Mouse (Mus musculus): ENCODE data around the gene Alad.

The Alad gene

GRCm38 (mm10) chr4:62519849-62520233 is at the start of gene Alad:
Alad (minus strand) TSS chr4:62519918.
- DNase-seq: peak; percentile 96 to 97

DNA sequence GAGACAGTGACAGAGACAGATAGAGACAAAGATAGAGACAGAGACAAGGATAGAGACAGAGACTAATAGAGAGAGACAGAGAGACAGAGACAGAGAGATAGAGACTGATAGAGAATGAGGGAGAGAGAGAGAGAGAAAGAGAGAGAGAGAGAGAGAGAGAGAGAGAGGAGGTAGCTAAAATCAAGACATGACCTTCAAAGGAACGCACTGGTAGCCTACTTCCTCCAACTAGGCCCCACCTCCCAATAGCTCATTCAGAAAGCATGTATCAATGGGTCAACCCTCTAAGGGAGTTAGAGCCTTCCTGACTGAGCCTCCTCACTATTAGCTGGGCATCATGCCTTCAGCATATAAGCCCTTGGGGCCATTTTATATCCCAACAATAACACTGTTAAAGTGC is 48.6 kb upstream of the Alad start:
- no peak for DNase-seq

- no peak for DNase-seq
Observed at GRCm38 (mm10) chr4:62567696-62568095, 48.0 kb upstream of the Alad start.

DNA sequence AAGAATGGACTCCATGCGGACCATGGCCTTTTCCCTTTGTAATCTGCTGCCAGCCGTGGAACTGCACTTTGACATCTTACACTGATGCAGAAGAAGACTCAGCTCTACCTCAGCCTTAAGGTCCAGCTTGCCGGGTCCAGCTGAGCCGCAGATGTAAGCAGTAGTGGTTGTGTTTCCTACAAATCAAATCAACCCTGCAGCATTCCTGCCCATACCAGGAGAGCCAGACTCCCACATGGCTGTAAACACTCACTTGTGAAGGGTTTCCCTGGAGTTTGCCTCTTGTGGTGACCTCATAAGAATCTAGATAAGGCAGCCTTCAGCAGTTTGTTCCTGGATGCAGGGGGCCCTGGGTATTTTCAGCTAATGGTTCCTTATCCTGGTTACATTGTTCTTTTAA is 46.8 kb upstream of the Alad start:
- no peak for DNase-seq

DNA sequence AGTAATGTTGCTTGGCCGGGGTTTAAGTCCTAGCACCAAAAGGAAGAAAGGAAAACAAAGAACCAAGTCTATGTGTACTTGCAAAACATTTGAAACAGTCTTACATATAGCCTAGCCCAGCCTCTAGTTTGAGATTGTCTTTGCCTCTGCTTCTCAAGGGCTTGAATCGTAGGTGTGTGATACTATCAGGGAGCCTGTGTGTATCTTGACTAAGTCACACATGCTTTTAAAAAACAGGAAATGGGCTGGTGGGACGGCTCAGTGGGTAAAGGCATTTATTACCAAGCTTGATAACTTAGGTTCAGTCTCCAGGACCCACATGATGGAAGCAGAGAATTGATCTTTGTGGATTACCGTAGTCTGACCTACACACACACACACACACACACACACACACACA is 42.3 kb upstream of the Alad start:
- no peak for DNase-seq

GRCm38 (mm10) chr4:62561630-62562001 is 41.9 kb upstream of the Alad start:
- no peak for DNase-seq

DNA sequence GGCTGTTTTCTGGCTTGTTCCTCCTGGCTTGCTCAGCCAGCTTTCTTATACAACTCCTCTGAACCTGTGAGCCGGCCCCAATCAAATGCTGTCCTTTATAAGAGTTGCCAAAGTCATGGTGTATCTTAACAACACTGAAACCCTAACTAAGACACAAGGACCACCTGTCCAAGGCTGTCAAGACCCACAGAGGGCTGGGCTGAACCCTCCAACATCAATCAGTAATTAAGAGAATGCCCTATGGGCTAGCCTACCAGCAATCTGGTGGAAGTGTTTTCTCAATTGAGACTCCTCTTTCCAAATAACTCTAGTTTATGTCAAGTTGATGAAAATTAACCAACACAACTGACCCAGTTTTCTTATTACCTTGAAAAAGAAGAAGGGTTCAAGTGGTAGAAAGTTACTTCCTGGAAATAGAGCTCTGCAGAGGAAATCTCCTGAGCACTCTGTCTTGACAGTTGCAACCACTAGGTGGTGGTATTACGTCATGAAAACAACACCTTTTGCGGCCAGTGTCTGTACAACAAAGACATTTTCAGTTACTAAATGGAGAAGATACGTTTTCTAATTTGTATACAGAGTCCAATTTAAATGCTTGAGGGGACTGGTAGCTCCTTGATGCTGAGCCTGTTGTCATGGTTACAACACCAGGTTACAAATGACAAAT is 41.4 kb upstream of the Alad start:
- peak; percentile 79 to 85 for DNase-seq

GRCm38 (mm10) chr4:62559797-62560329 is 40.1 kb upstream of the Alad start, which contains the start of gene Rgs3:
Rgs3 (plus strand) TSS chr4:62559847.
- no peak for DNase-seq

- no peak for DNase-seq
Observed at GRCm38 (mm10) chr4:62557436-62557835, 37.7 kb upstream of the Alad start.

- DNase-seq: no peak
Observed at GRCm38 (mm10) chr4:62551966-62552365, 32.2 kb upstream of the Alad start.

DNA sequence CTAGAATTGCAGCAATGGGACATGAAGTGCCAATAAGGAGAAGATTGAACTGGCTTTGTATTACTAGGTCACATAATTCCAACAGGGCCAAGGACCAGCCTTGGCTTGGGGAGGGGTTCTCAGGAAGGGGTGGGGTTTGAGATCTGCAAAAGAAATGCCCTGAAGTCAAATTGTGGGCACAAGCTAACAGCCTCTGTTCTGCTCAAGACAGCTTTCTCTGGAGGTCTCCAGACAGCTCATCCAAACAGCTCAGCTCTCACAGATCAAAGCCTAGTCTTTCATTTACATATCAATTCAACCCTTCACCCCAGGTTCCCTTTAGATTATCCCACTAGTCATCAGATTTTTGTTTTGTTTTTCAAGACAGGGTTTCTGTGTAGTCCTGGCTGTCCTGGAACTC is 25.1 kb upstream of the Alad start:
- no peak for DNase-seq

DNA sequence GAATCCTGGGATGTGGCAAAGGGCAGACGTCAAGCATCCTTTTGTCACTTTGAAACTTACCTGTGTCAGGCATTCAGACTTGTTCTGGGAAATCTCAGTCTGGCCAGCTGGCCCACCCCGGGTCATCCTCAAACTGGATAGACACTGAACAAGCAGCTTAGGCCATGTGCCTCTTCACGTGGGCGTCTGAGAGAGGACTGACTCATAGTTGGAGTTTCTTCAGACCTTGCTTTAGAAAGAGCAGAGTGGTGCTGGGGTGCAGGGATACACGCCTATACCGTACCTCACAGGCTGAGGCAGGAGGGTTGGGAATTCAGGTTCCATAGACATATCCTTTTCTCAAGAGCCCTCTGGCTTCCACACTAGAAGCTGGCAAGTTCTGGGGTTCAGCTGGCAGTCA is 24.1 kb upstream of the Alad start:
- no peak for DNase-seq

GRCm38 (mm10) chr4:62541802-62542201 is 22.1 kb upstream of the Alad start:
- no peak for DNase-seq

DNA sequence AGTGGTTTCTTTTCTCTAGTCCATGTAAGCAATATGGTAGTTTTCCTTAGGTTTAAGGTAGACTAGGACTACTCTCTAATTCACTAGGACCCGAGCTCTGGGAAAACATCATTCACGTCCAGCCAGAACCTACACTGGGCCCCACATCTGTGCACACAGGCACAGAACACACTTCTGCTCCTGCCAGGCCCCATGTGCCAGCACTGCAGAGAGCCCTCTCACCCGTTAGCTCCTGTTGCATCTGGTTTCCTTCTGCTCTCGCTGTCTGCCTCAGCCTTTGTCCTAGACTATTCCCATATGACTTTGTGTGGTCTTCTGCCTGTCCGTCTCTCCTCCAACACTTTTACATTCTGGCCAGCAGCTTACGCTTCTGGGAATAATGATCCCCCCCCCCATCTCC is 14.0 kb upstream of the Alad start:
- no peak for DNase-seq

- no peak for DNase-seq
Observed at GRCm38 (mm10) chr4:62527655-62528054, 7.9 kb upstream of the Alad start.

DNA sequence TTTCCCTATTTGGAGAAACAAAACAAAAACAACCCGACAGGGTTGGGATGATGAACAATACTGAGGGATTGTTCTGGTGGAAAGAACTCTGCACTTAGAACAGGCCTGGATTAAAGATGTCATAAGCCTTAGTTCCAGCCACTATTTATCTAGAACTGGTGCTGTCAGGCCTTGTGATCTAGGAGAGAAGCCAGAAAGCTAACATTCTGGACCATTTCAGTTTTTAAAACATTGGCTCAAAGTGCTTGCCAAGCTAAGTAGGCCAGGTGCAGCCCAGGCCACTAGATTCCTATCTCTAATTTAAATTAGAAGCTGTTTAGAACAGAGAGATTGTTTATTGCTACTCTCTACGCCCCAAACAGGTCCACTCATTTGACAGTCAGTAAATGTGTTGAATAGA is 6.5 kb upstream of the Alad start:
- DNase-seq: no peak

GRCm38 (mm10) chr4:62525489-62525811 is 5.7 kb upstream of the Alad start:
- DNase-seq: no peak

DNA sequence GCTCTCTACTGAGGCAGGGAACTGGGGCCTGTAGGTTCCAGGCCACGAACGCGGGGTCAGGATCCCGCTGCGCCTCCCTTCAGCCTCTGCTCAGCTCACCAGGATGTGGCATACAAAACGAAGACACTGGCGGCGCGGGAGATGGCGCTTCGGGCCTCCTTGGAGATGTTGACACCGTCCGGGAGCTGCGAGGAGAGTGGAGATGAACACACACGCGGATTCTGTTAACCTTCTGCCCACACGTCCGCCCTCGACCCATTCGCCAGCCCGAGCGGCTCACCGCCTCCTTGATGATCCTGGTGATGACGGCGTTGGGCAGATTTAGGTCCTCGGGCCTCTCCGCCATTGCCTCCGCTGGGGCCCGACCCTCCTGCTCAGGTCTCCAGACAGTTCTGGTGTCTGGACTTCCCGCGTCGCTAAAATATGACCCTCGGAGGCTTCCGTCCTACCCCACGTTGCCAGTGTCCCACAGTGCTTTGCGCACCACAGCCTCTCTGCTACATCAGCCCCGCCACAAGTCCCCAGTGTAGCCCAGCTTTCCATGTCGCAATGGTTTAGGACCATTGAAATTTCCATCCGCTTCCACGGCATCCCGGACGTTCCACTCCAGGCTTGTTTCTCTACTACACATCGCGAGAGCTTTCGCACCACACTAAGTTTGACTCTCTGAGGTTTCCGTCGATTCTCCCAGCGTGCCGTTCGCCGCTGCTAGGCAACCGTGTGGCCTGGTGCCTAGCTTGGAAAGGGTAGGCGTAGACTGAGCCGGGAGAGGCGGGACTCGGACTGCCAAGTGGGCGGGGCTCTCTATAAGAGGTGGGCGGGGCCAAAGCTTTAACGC is 5.2 kb upstream of the Alad start, which contains the start of the genes Pole3 and 4933430I17Rik:
Gene Pole3 (minus strand): TSS at position 418 of the 838 bp plus-strand sequence.
Gene 4933430I17Rik (plus strand): TSS at position 719 of the 838 bp plus-strand sequence.
- DNase-seq: peak; percentile 96 to 98

DNA sequence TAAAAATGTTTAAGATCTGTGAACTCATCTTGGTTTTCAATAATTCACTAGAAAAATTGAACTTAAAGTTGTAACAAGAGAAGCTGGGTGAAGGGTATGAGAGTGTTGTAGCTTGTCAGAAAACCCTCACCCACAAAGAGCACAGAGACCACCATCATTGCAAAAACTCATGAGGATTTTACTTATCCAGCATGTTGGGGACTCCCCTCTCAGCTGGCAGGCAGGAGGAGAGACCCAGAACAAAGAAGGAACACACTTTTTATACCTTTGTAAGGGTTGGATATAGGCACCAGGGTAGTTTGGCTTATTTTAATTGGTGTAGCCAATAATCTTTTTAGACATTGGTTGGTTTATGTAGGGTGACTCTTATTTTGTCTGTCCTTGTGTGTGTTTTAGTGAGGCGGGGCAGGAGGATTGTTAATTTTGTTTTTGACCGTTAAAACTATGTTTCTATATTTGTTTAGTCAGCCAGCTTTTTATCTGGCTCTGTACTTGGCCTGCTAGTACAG is 1.2 kb upstream of the Alad start:
- DNase-seq: no peak

- no peak for DNase-seq
Observed at GRCm38 (mm10) chr4:62519122-62519848, 433 bp downstream of the Alad start.

GRCm38 (mm10) chr4:62518416-62519121 is 1.1 kb downstream of the Alad start:
- DNase-seq: peak; percentile 72 to 82

All from kidney, postnatal 36 days (tissue).